Mouse (Mus musculus) bone marrow, adult 2 months (tissue): ENCODE measurements around the gene Slc48a1.

Source experiments
- CTCF ChIP-seq: fragments of 200-500 bp; IDR thresholded peaks from 2 replicates; pipeline ENCODE4 v1.5.1; 2011; ENCODE audit warnings: low read length, control low read depth; ENCODE audit not compliant: control insufficient read depth, insufficient read depth
- POLR2A ChIP-seq: fragments of 200-500 bp; IDR thresholded peaks from 2 replicates; pipeline ENCODE4 v1.6.1; 2011; ENCODE audit warnings: low read depth, mild to moderate bottlenecking, control low read depth, low read length, borderline replicate concordance; ENCODE audit not compliant: control insufficient read depth

GRCm38 (mm10) chr15:97780611-97781031 is 2.3 kb downstream of the Slc48a1 start:
- no peak for TF ChIP-seq CTCF
- TF ChIP-seq POLR2A: no peak
